Comparison of ENCODE assay signal across 7 mouse cellular contexts in genomic region chr16:44615172-44615877, GRCm38 (mm10). TPM values are rescaled to one million over a fixed set of nuclear protein-coding genes. Genes with fewer than 3 reads are reported as not detected.
A peak's percentile ranks its signal among the peaks of the same experiment; 100 is the strongest.
DNase-seq lines count a peak whose midpoint lies in the region; ATAC-seq lines count a peak whose summit lies in the region.

No protein-coding gene starts in this region.

- H3K27ac ChIP-seq in kidney, embryonic 14.5 days (ENCODE audit: low read depth, low read length): peak overlapping the region; percentile 62; the same call in 1 of the 2 replicates
- H3K27ac ChIP-seq in embryonic facial prominence, embryonic 13.5 days: peak overlapping the region; percentile 92
- H3K27ac ChIP-seq in forebrain, embryonic 16.5 days (ENCODE audit: low read length): peak overlapping the region; percentile 81; the same call in 1 of the 2 replicates
- 0 out of 2 replicates have a peak overlapping the region, but pooled peaks have one; percentile 16 for H3K27ac ChIP-seq in neural tube, embryonic 12.5 days

- no peak for DNase-seq in kidney, adult 18-20 months
- DNase-seq in left cerebral cortex, adult 9 months (ENCODE audit: low spot score in 2 of 2): no peak
- DNase-seq in layer of hippocampus, adult 9-10 months (ENCODE audit: low spot score): no peak

- peaks cover 19% of the 10 kb centered on the region for H3K4me1 ChIP-seq in kidney, embryonic 14.5 days (ENCODE audit: control insufficient read depth, insufficient read depth, low read length)
- peaks cover 61% of the 10 kb centered on the region for H3K4me1 ChIP-seq in embryonic facial prominence, embryonic 13.5 days
- peaks cover 29% of the 10 kb centered on the region for H3K4me1 ChIP-seq in forebrain, embryonic 16.5 days (replicated peaks; ENCODE audit: control insufficient read depth, insufficient read depth, low read length)
- peaks cover 23% of the 10 kb centered on the region for H3K4me1 ChIP-seq in neural tube, embryonic 12.5 days

- no peaks in the 10 kb centered on the region for H3K27me3 ChIP-seq in kidney, embryonic 14.5 days (ENCODE audit: control insufficient read depth, insufficient read depth, low read length)
- H3K27me3 ChIP-seq in embryonic facial prominence, embryonic 13.5 days: no peaks in the 10 kb centered on the region
- no peaks in the 10 kb centered on the region for H3K27me3 ChIP-seq in forebrain, embryonic 16.5 days (replicated peaks; ENCODE audit: control insufficient read depth, insufficient read depth, low read length)
- no peaks in the 10 kb centered on the region for H3K27me3 ChIP-seq in neural tube, embryonic 12.5 days (replicated peaks)

- no peaks in the 10 kb centered on the region for H3K36me3 ChIP-seq in kidney, embryonic 14.5 days (ENCODE audit: control insufficient read depth, insufficient read depth, low read length)
- H3K36me3 ChIP-seq in embryonic facial prominence, embryonic 13.5 days: no peaks in the 10 kb centered on the region
- no peaks in the 10 kb centered on the region for H3K36me3 ChIP-seq in forebrain, embryonic 16.5 days (ENCODE audit: control insufficient read depth, insufficient read depth)
- no peaks in the 10 kb centered on the region for H3K36me3 ChIP-seq in neural tube, embryonic 12.5 days

- 55% methylated on average over 9 of the region's 9 CpGs for WGBS in kidney, embryonic 14.5 days
- WGBS in embryonic facial prominence, embryonic 13.5 days: 28% methylated on average over 9 of the region's 9 CpGs
- 23% methylated on average over 9 of the region's 9 CpGs for WGBS in forebrain, embryonic 16.5 days
- 51% methylated on average over 9 of the region's 9 CpGs for WGBS in neural tube, embryonic 12.5 days

- no peak overlapping the region for H3K4me2 ChIP-seq in kidney, embryonic 14.5 days (replicated peaks; ENCODE audit: low read depth, low read length)
- H3K4me2 ChIP-seq in embryonic facial prominence, embryonic 13.5 days: peak overlapping the region; percentile 47
- no peak overlapping the region for H3K4me2 ChIP-seq in forebrain, embryonic 16.5 days (ENCODE audit: low read length)
- H3K4me2 ChIP-seq in neural tube, embryonic 12.5 days (replicated peaks): 0 out of 2 replicates have a peak overlapping the region, but pooled peaks have one; percentile 27

- H3K9ac ChIP-seq in kidney, embryonic 14.5 days (ENCODE audit: low read depth, low read length): no peak overlapping the region
- H3K9ac ChIP-seq in embryonic facial prominence, embryonic 13.5 days: no peak overlapping the region
- H3K9ac ChIP-seq in forebrain, embryonic 16.5 days (replicated peaks; ENCODE audit: low read depth, low read length): no peak overlapping the region
- no peak overlapping the region for H3K9ac ChIP-seq in neural tube, embryonic 12.5 days

- no peak overlapping the region for H3K4me3 ChIP-seq in kidney, embryonic 14.5 days (ENCODE audit: low read length)
- H3K4me3 ChIP-seq in embryonic facial prominence, embryonic 13.5 days: no peak overlapping the region
- H3K4me3 ChIP-seq in forebrain, embryonic 16.5 days (replicated peaks; ENCODE audit: low read length): no peak overlapping the region
- no peak overlapping the region for H3K4me3 ChIP-seq in neural tube, embryonic 12.5 days

- no peak for ATAC-seq in kidney, embryonic 14.5 days (ENCODE audit: low FRiP score, low TSS enrichment)
- peak; percentile 26; the same call in 1 of the 2 replicates for ATAC-seq in embryonic facial prominence, embryonic 13.5 days (ENCODE audit: insufficient number of reproducible peaks, insufficient read depth, low FRiP score, low TSS enrichment, low read depth)
- ATAC-seq in forebrain, embryonic 16.5 days: no peak
- ATAC-seq in neural tube, embryonic 12.5 days (ENCODE audit: low FRiP score, low read depth): peak; percentile 35; the same call in 1 of the 2 replicates

- no peaks in the 10 kb centered on the region for H3K9me3 ChIP-seq in kidney, embryonic 14.5 days (ENCODE audit: control insufficient read depth, low read length)
- H3K9me3 ChIP-seq in embryonic facial prominence, embryonic 13.5 days: no peaks in the 10 kb centered on the region
- no peaks in the 10 kb centered on the region for H3K9me3 ChIP-seq in forebrain, embryonic 16.5 days (ENCODE audit: control insufficient read depth, low read length)
- no peaks in the 10 kb centered on the region for H3K9me3 ChIP-seq in neural tube, embryonic 12.5 days

RNA-seq across cellular contexts. Expression of gene Boc, which starts 56.6 kb away (rescaled TPM):
- 15.2 and 23.5 TPM in 2 replicates for polyA plus RNA-seq in kidney, embryonic 14.5 days (2014; fragmentation: Nextera tagmentation; extraction: Ambion mirVana)
- 51.1 and 53.9 TPM in 2 replicates for polyA plus RNA-seq in embryonic facial prominence, embryonic 13.5 days (2015; fragmentation: Nextera tagmentation; extraction: Ambion mirVana)
- polyA plus RNA-seq in forebrain, embryonic 16.5 days (2015; fragmentation: Nextera tagmentation; extraction: Ambion mirVana): 15.2 and 17.6 TPM in 2 replicates
- polyA plus RNA-seq in neural tube, embryonic 12.5 days (2016; fragmentation: Nextera tagmentation; extraction: Ambion mirVana): 32.1 and 34.3 TPM in 2 replicates

Comparison
In these comparisons a context has a peak if more than half of its experiments do, and no peak if none do; other contexts are left out.
1. ATAC-seq: peak in embryonic facial prominence, embryonic 13.5 days (single experiment) and neural tube, embryonic 12.5 days (single experiment); none in kidney, embryonic 14.5 days (single experiment) and forebrain, embryonic 16.5 days (single experiment).
2. H3K27ac ChIP-seq: peak in every context shown above with its lines; median percentile 92 in embryonic facial prominence, embryonic 13.5 days; 81 in forebrain, embryonic 16.5 days; 62 in kidney, embryonic 14.5 days; 16 in neural tube, embryonic 12.5 days.
3. H3K4me2 ChIP-seq: peak in embryonic facial prominence, embryonic 13.5 days (single experiment) and neural tube, embryonic 12.5 days (single experiment); none in kidney, embryonic 14.5 days (single experiment) and forebrain, embryonic 16.5 days (single experiment).